Comparison of ENCODE assay signal across 8 mouse cellular contexts in the genomic region with DNA sequence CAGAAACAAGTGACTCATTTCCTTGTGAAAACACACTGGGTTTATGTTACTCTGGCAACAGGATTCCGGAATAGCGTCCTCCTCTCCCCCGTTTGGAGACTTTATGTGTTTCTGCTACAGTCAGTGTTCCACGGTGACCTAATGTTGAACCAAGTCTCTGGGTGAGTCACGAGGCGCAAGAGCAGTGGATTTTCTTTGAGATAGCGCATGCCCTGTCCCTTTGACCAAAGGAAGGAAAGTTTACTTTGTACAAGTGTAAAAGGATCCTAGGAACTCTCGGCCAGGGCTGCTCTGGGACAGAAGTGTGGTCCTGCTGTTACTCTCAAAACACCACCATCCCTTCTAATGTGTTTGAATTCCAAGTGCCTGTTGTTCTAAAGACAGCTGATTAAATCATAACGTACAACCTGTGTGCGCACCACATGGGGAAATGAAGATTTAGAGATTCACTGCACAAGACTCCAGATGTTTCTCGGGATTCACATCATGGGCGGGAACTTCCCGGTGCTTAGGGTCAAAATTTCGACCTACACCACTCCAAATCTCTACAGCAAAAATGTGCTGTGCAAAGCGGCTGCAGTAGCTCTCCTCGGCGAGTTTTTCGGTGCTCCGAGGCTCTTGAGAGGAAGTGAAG.
DNase-seq lines count a peak whose midpoint lies in the region; ATAC-seq and TF ChIP-seq lines count a peak whose summit lies in the region.

No protein-coding gene starts in this region.

- TF ChIP-seq EP300 in liver, embryonic 14.5 days (IDR thresholded peaks at IDR 0.05; ENCODE audit: low read depth): no peak

- H3K27ac ChIP-seq in forebrain, postnatal 0 days (ENCODE audit: low read depth, low read length): no peak overlapping the region
- no peak overlapping the region for H3K27ac ChIP-seq in forebrain, embryonic 16.5 days (ENCODE audit: low read length)
- 0 out of 2 replicates have a peak overlapping the region, but pooled peaks have one; percentile 47 for H3K27ac ChIP-seq in cortical plate, adult 2 months (ENCODE audit: insufficient read depth, low read length)
- peak overlapping the region; percentile 79 for H3K27ac ChIP-seq in kidney, embryonic 15.5 days
- H3K27ac ChIP-seq in liver, embryonic 14.5 days: no peak overlapping the region

- peak overlapping the region; percentile 13; the same call in 1 of the 2 replicates for H3K4me2 ChIP-seq in forebrain, postnatal 0 days (ENCODE audit: low read depth)
- no peak overlapping the region for H3K4me2 ChIP-seq in forebrain, embryonic 16.5 days (ENCODE audit: low read length)
- H3K4me2 ChIP-seq in kidney, embryonic 15.5 days: peak overlapping the region; percentile 52
- peak overlapping the region; percentile 15; the same call in 1 of the 2 replicates for H3K4me2 ChIP-seq in liver, embryonic 14.5 days (ENCODE audit: low read depth)

- DNase-seq in forebrain, postnatal 0 days: peak; percentile 9
- DNase-seq in heart, adult 11 months: peak; percentile 99
- peak in 1 of 3 experiments; percentile 16 for DNase-seq in liver, embryonic 14.5 days (ENCODE audit: low read depth in 3 of 3, low spot score in 3 of 3)
- peak; percentile 2 to 10 for DNase-seq in right cerebral cortex, postnatal 36 days (ENCODE audit: low spot score in 2 of 2)
- no peak for DNase-seq in thymus, postnatal 36 days

- peak; percentile 54; the same call in 1 of the 2 replicates for ATAC-seq in forebrain, postnatal 0 days
- ATAC-seq in forebrain, embryonic 16.5 days: no peak
- peak; percentile 93 for ATAC-seq in kidney, embryonic 15.5 days (replicated peaks; ENCODE audit: low FRiP score)
- no peak for ATAC-seq in liver, embryonic 14.5 days (ENCODE audit: insufficient read depth)

- no peaks in the 10 kb centered on the region for H3K36me3 ChIP-seq in forebrain, postnatal 0 days (ENCODE audit: insufficient read depth)
- H3K36me3 ChIP-seq in forebrain, embryonic 16.5 days (ENCODE audit: control insufficient read depth, insufficient read depth): no peaks in the 10 kb centered on the region
- no peaks in the 10 kb centered on the region for H3K36me3 ChIP-seq in kidney, embryonic 15.5 days
- H3K36me3 ChIP-seq in liver, embryonic 14.5 days (replicated peaks; ENCODE audit: control insufficient read depth, insufficient read depth, low read depth): no peaks in the 10 kb centered on the region

- H3K27me3 ChIP-seq in forebrain, postnatal 0 days (ENCODE audit: insufficient read depth, low read length): no peaks in the 10 kb centered on the region
- no peaks in the 10 kb centered on the region for H3K27me3 ChIP-seq in forebrain, embryonic 16.5 days (replicated peaks; ENCODE audit: control insufficient read depth, insufficient read depth, low read length)
- H3K27me3 ChIP-seq in kidney, embryonic 15.5 days: no peaks in the 10 kb centered on the region
- H3K27me3 ChIP-seq in liver, embryonic 14.5 days (ENCODE audit: control insufficient read depth, insufficient read depth, low read length): no peaks in the 10 kb centered on the region

- WGBS in forebrain, postnatal 0 days: 64% methylated on average over 19 of the region's 19 CpGs
- 69% methylated on average over 19 of the region's 19 CpGs for WGBS in forebrain, embryonic 16.5 days
- 11% methylated on average over 19 of the region's 19 CpGs for WGBS in kidney, embryonic 15.5 days
- 26% methylated on average over 19 of the region's 19 CpGs for WGBS in liver, embryonic 14.5 days (ENCODE audit: insufficient replicate concordance)

- H3K9ac ChIP-seq in forebrain, postnatal 0 days: no peak overlapping the region
- H3K9ac ChIP-seq in forebrain, embryonic 16.5 days (replicated peaks; ENCODE audit: low read depth, low read length): no peak overlapping the region
- H3K9ac ChIP-seq in kidney, embryonic 15.5 days: no peak overlapping the region
- no peak overlapping the region for H3K9ac ChIP-seq in liver, embryonic 14.5 days (replicated peaks)

- no peak for TF ChIP-seq CTCF in forebrain, postnatal 0 days (IDR thresholded peaks at IDR 0.05; ENCODE audit: low read depth)
- TF ChIP-seq CTCF in cortical plate, adult 2 months (IDR thresholded peaks at IDR 0.05; ENCODE audit: extremely low read depth, insufficient read depth, low read length): no peak
- no peak for TF ChIP-seq CTCF in liver, embryonic 14.5 days (IDR thresholded peaks at IDR 0.05; ENCODE audit: low read depth)

- TF ChIP-seq POLR2A in cortical plate, adult 2 months (IDR thresholded peaks at IDR 0.05; ENCODE audit: extremely low read depth, insufficient read depth, low read length): no peak

- no peaks in the 10 kb centered on the region for H3K4me1 ChIP-seq in forebrain, postnatal 0 days (ENCODE audit: insufficient read depth)
- H3K4me1 ChIP-seq in forebrain, embryonic 16.5 days (replicated peaks; ENCODE audit: control insufficient read depth, insufficient read depth, low read length): no peaks in the 10 kb centered on the region
- H3K4me1 ChIP-seq in cortical plate, adult 2 months (ENCODE audit: control insufficient read depth, insufficient read depth, low read length): no peaks in the 10 kb centered on the region; the same call in none of the 2 replicates
- H3K4me1 ChIP-seq in kidney, embryonic 15.5 days: peaks cover 25% of the 10 kb centered on the region
- H3K4me1 ChIP-seq in liver, embryonic 14.5 days (replicated peaks; ENCODE audit: control insufficient read depth in 2 of 2, insufficient read depth in 2 of 2, low read length in 1 of 2): no peaks in the 10 kb centered on the region

- H3K9me3 ChIP-seq in forebrain, postnatal 0 days (ENCODE audit: low read length): no peaks in the 10 kb centered on the region
- no peaks in the 10 kb centered on the region for H3K9me3 ChIP-seq in forebrain, embryonic 16.5 days (ENCODE audit: control insufficient read depth, low read length)
- H3K9me3 ChIP-seq in kidney, embryonic 15.5 days (replicated peaks): no peaks in the 10 kb centered on the region
- no peaks in the 10 kb centered on the region for H3K9me3 ChIP-seq in liver, embryonic 14.5 days (ENCODE audit: control insufficient read depth, low read length)

- H3K4me3 ChIP-seq in forebrain, postnatal 0 days (ENCODE audit: low read depth, low read length): no peak overlapping the region
- H3K4me3 ChIP-seq in forebrain, embryonic 16.5 days (replicated peaks; ENCODE audit: low read length): no peak overlapping the region
- no peak overlapping the region for H3K4me3 ChIP-seq in cortical plate, adult 2 months (ENCODE audit: insufficient read depth, low read length)
- peak overlapping the region; percentile 15; the same call in 1 of the 2 replicates for H3K4me3 ChIP-seq in kidney, embryonic 15.5 days (replicated peaks)
- H3K4me3 ChIP-seq in liver, embryonic 14.5 days (ENCODE audit: insufficient read depth in 1 of 2, low read depth in 2 of 2, low read length in 2 of 2): no peak overlapping the region

Comparison
In these comparisons a context has a peak if more than half of its experiments do, and no peak if none do; other contexts are left out.
1. ATAC-seq: peak in forebrain, postnatal 0 days (single experiment) and kidney, embryonic 15.5 days (single experiment); none in forebrain, embryonic 16.5 days (single experiment) and liver, embryonic 14.5 days (single experiment).
2. DNase-seq: peak in forebrain, postnatal 0 days (single experiment), heart, adult 11 months (single experiment) and right cerebral cortex, postnatal 36 days (2 of 2); none in thymus, postnatal 36 days (0 of 2).
3. H3K27ac ChIP-seq: peak in cortical plate, adult 2 months (single experiment) and kidney, embryonic 15.5 days (single experiment); none in forebrain, postnatal 0 days (single experiment), forebrain, embryonic 16.5 days (single experiment) and liver, embryonic 14.5 days (single experiment).